Mouse (Mus musculus): ENCODE measurements around the gene Gpr37l1. TPM values are rescaled to one million over a fixed set of nuclear protein-coding genes. Genes with fewer than 3 reads are reported as not detected.

Gene Gpr37l1
- polyA plus RNA-seq, 1 experiment from 2014 or later, result 1.4 TPM

GRCm38 (mm10) chr1:135143940-135144339 lies 23.5 kb downstream of the Gpr37l1 start:
- no peak overlapping the region for H3K9ac ChIP-seq (replicated peaks)
- peaks cover 19% of the 10 kb centered on the region for H3K4me1 ChIP-seq
- no peaks in the 10 kb centered on the region for H3K27me3 ChIP-seq (replicated peaks)
- ATAC-seq (ENCODE audit: low FRiP score), result no peak
- no peaks in the 10 kb centered on the region for H3K36me3 ChIP-seq
- H3K4me2 ChIP-seq, result no peak overlapping the region
- H3K4me3 ChIP-seq (replicated peaks), result no peak overlapping the region
- 94% methylated on average over 2 of the region's 2 CpGs for WGBS
- no peaks in the 10 kb centered on the region for H3K9me3 ChIP-seq (replicated peaks)
- no peak overlapping the region for H3K27ac ChIP-seq (replicated peaks)

DNA sequence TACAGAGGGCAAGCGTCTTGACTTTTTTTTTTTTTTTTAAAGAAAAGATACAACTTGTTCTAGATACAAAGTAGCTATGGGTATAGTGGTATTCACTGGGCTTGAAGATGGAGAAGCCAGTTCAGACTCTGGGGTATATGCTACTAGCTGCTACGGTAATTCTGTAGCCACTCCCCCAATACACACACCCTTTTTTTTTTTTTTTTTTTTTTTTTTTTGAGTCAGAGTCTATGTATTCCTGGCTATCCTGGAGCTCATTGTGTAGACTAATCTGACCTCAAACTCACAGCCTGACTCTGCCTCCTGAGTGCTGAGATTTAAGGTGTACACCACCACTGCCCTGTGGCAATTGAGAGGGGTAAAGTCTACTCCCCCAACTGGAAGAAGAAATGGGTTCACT lies 25.0 kb downstream of the Gpr37l1 start:
- peaks cover 6% of the 10 kb centered on the region for H3K4me1 ChIP-seq
- no peak overlapping the region for H3K9ac ChIP-seq (replicated peaks)
- H3K4me3 ChIP-seq (replicated peaks), result no peak overlapping the region
- H3K36me3 ChIP-seq, result no peaks in the 10 kb centered on the region
- H3K27ac ChIP-seq (replicated peaks), result no peak overlapping the region
- H3K9me3 ChIP-seq (replicated peaks), result no peaks in the 10 kb centered on the region
- no peaks in the 10 kb centered on the region for H3K27me3 ChIP-seq (replicated peaks)
- WGBS, result 62% methylated on average over 2 of the region's 2 CpGs
- no peak overlapping the region for H3K4me2 ChIP-seq
- ATAC-seq (ENCODE audit: low FRiP score), result no peak

- Histone ChIP-seq H3K36me3 (no peaks in the 10 kb centered on the region), H3K4me1 (no peaks in the 10 kb centered on the region), H3K4me3 (replicated peaks) (no peak overlapping the region), H3K4me2 (no peak overlapping the region), H3K27me3 (replicated peaks) (no peaks in the 10 kb centered on the region), H3K27ac (replicated peaks) (no peak overlapping the region), H3K9ac (replicated peaks) (no peak overlapping the region), H3K9me3 (replicated peaks) (no peaks in the 10 kb centered on the region)
- WGBS, result 78% methylated on average over 2 of the region's 2 CpGs
- ATAC-seq (ENCODE audit: low FRiP score), result no peak
Observed at GRCm38 (mm10) chr1:135139906-135140305, 27.6 kb downstream of the Gpr37l1 start.

- Histone ChIP-seq H3K4me1 (no peaks in the 10 kb centered on the region), H3K27ac (replicated peaks) (no peak overlapping the region), H3K4me3 (replicated peaks) (no peak overlapping the region), H3K36me3 (no peaks in the 10 kb centered on the region), H3K9ac (replicated peaks) (no peak overlapping the region), H3K27me3 (replicated peaks) (no peaks in the 10 kb centered on the region), H3K9me3 (replicated peaks) (no peaks in the 10 kb centered on the region), H3K4me2 (no peak overlapping the region)
- 0% methylated on average over 1 of the region's 1 CpGs for WGBS
- ATAC-seq (ENCODE audit: low FRiP score), result peak; percentile 29; the same call in 1 of the 2 replicates
Observed at GRCm38 (mm10) chr1:135136500-135136899, 31.0 kb downstream of the Gpr37l1 start.

GRCm38 (mm10) chr1:135135111-135135787 lies 32.2 kb downstream of the Gpr37l1 start:
- 90% methylated on average over 8 of the region's 8 CpGs for WGBS
- no peak for ATAC-seq (ENCODE audit: low FRiP score)

DNA sequence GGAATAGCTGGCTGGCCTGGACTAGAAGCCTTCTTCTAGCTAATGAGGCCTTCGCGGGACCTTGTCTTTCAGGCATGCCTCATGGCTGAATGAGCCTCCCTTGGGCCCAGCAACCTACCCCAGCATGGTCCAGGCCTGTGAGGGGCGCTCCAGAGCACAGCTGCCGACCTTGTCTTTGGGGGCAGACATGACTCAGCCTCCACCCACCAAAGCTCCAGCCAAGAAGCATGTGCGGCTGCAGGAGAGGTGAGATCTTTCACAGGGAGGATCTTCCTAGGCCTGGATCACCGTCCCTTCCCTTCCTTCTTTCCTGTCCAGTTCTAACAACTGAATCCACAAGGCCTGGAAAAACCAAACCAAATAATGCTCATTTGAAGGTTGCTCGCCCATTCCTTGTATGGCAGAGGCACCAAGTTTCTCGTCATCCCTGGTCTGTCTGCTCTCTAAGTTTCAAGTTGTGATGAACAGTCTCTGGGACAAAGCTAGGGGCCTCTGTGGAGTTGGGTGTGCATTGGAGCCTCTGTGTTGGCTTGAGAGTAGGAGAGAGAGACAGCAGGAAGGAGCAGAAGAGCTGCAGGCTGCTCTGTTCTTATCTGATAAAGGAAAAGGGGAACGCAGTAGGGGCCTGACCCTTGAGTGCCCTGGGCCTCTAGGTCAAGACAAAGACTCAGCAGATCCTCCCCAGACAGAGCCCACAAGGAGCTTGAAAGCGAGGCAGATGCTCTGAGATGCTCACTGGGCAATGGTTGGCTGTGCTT lies 33.6 kb downstream of the Gpr37l1 start:
- Histone ChIP-seq H3K4me3 (replicated peaks) (no peak overlapping the region), H3K36me3 (no peaks in the 10 kb centered on the region), H3K27ac (replicated peaks) (no peak overlapping the region), H3K4me1 (no peaks in the 10 kb centered on the region), H3K4me2 (no peak overlapping the region), H3K27me3 (replicated peaks) (peaks cover 8% of the 10 kb centered on the region; the same call in 1 of the 2 replicates), H3K9me3 (replicated peaks) (no peaks in the 10 kb centered on the region), H3K9ac (replicated peaks) (no peak overlapping the region)
- no peak for ATAC-seq (ENCODE audit: low FRiP score)
- WGBS, result 90% methylated on average over 10 of the region's 10 CpGs

More at GRCm38 (mm10) chr1:135135111-135135787, 32.2 kb downstream of the Gpr37l1 start:
- Histone ChIP-seq H3K4me1 (no peaks in the 10 kb centered on the region), H3K9me3 (replicated peaks) (no peaks in the 10 kb centered on the region), H3K4me2 (no peak overlapping the region), H3K9ac (replicated peaks) (no peak overlapping the region), H3K36me3 (no peaks in the 10 kb centered on the region), H3K4me3 (replicated peaks) (no peak overlapping the region), H3K27ac (replicated peaks) (no peak overlapping the region), H3K27me3 (replicated peaks) (no peaks in the 10 kb centered on the region)

GRCm38 (mm10) chr1:135132893-135133369 lies 34.5 kb downstream of the Gpr37l1 start:
- no peak overlapping the region for H3K4me2 ChIP-seq
- H3K4me3 ChIP-seq (replicated peaks), result no peak overlapping the region
- H3K27ac ChIP-seq (replicated peaks), result no peak overlapping the region
- no peaks in the 10 kb centered on the region for H3K9me3 ChIP-seq (replicated peaks)
- no peaks in the 10 kb centered on the region for H3K4me1 ChIP-seq
- no peak overlapping the region for H3K9ac ChIP-seq (replicated peaks)
- no peaks in the 10 kb centered on the region for H3K36me3 ChIP-seq
- ATAC-seq (ENCODE audit: low FRiP score), result no peak
- WGBS, result 76% methylated on average over 9 of the region's 9 CpGs
- peaks cover 8% of the 10 kb centered on the region; the same call in 1 of the 2 replicates for H3K27me3 ChIP-seq (replicated peaks)

DNA sequence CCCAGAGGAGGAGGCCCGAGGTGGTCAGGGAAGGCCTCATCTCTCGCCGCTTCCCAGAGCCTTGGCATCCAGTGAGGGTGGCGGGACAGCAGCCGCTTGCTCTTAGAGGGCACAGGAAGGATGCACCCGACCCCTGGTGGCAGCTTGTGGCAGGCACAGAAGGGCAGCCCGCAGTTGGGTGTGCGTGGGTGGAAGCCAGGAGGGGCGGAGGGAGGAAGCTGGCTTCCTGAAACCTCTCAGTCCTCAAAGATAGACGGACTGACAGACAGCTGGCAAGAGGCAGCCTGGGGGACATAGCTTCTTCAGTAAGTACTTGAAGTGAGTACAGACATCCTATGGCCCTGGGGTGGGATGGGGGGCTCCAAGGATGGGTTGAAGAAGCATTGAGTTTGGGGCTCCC lies 35.0 kb downstream of the Gpr37l1 start, which contains the start of gene Ptpn7:
Gene Ptpn7, plus strand, starts transcription at position 228 of the 400 bp plus-strand sequence.
- Histone ChIP-seq H3K36me3 (no peaks in the 10 kb centered on the region), H3K9ac (replicated peaks) (no peak within 1 kb of the TSS), H3K27me3 (replicated peaks) (peaks cover 8% of the 10 kb centered on the region; the same call in 1 of the 2 replicates), H3K27ac (replicated peaks) (no peak within 1 kb of the TSS), H3K4me3 (replicated peaks) (no peak within 1 kb of the TSS), H3K4me1 (no peaks in the 10 kb centered on the region), H3K9me3 (replicated peaks) (no peaks in the 10 kb centered on the region), H3K4me2 (no peak within 1 kb of the TSS)
- ATAC-seq (ENCODE audit: low FRiP score), result 0 out of 2 replicates have a peak, but pooled peaks have one; percentile 45
- WGBS, result 42% methylated on average over 10 of the region's 10 CpGs

- 59% methylated on average over 8 of the region's 8 CpGs for WGBS
Observed at GRCm38 (mm10) chr1:135131560-135131959, 35.9 kb downstream of the Gpr37l1 start.

DNA sequence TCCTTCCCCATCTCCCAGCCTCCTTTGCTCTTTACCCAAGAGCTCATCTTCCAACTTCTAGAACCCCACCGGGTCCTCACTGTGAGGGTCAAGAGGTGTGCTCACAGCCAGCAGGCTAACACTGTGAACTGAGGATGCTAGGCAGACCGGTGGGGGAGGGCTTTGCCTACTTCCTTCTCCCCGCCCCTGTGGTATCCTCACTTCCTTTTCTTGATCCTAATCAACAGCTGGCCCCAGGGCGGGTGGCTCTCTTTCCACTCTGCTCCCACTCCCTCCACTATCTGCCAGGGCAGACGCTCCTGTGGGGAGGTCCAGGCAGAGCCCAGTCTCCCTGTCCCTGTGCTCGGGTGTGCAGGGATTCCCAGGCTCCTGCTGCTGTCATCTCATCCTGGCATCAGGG lies 36.4 kb downstream of the Gpr37l1 start:
- no peak for ATAC-seq (ENCODE audit: low FRiP score)
- 46% methylated on average over 6 of the region's 6 CpGs for WGBS
- 0 out of 2 replicates have a peak, but pooled peaks cover 8% of the 10 kb centered on the region for H3K4me1 ChIP-seq

More at GRCm38 (mm10) chr1:135131560-135131959, 35.9 kb downstream of the Gpr37l1 start:
- Histone ChIP-seq H3K4me3 (replicated peaks) (no peak overlapping the region), H3K9ac (replicated peaks) (no peak overlapping the region), H3K27ac (replicated peaks) (no peak overlapping the region), H3K9me3 (replicated peaks) (no peaks in the 10 kb centered on the region), H3K27me3 (replicated peaks) (peaks cover 8% of the 10 kb centered on the region; the same call in 1 of the 2 replicates), H3K36me3 (no peaks in the 10 kb centered on the region), H3K4me1 (0 out of 2 replicates have a peak, but pooled peaks cover 3% of the 10 kb centered on the region), H3K4me2 (no peak overlapping the region)
- no peak for ATAC-seq (ENCODE audit: low FRiP score)

DNA sequence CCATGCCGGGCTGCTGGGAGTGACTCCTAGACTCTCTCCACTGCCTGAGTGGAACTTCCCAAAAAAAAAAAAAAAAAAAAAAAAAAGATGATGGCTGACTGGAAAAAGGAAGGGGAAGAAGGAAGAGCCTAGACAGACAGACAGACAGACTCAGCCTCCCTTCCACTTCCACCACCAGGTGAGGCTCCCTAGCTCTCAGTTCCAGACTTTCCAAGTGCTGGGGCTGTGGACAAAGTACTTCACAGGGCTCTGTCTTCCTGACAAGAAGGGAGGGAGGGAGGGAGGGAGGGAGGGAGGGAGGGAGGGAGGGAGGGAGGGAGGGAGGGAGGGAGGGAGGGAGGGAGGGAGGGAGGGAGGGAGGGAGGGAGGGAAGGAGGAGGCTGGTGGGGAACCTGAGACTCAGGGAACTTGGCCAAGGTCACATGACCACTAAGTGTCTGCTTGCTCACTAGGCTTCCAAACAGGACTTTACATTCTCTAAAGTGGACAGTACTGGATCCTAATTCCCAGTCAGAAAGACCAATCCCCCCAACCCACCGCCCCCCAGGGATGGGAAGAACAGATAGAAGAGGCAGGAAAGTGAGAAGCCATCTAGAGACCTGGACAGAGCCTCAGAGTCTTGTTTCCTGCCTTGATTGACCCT lies 37.0 kb downstream of the Gpr37l1 start:
- no peaks in the 10 kb centered on the region for H3K9me3 ChIP-seq (replicated peaks)
- 73% methylated on average over 2 of the region's 2 CpGs for WGBS
- no peak overlapping the region for H3K27ac ChIP-seq (replicated peaks)
- ATAC-seq (ENCODE audit: low FRiP score), result no peak
- H3K36me3 ChIP-seq, result no peaks in the 10 kb centered on the region
- H3K4me2 ChIP-seq, result no peak overlapping the region
- no peak overlapping the region for H3K4me3 ChIP-seq (replicated peaks)
- no peak overlapping the region for H3K9ac ChIP-seq (replicated peaks)
- H3K27me3 ChIP-seq (replicated peaks), result peaks cover 8% of the 10 kb centered on the region; the same call in 1 of the 2 replicates
- H3K4me1 ChIP-seq, result 0 out of 2 replicates have a peak, but pooled peaks cover 13% of the 10 kb centered on the region

More for the DNA sequence above, 36.4 kb downstream of the Gpr37l1 start:
- H3K9me3 ChIP-seq (replicated peaks), result no peaks in the 10 kb centered on the region
- no peaks in the 10 kb centered on the region for H3K36me3 ChIP-seq
- H3K27ac ChIP-seq (replicated peaks), result no peak overlapping the region
- peaks cover 8% of the 10 kb centered on the region; the same call in 1 of the 2 replicates for H3K27me3 ChIP-seq (replicated peaks)
- no peak overlapping the region for H3K4me2 ChIP-seq
- H3K9ac ChIP-seq (replicated peaks), result no peak overlapping the region
- H3K4me3 ChIP-seq (replicated peaks), result no peak overlapping the region

All from neural tube, embryonic 15.5 days (tissue).